Mouse (Mus musculus): Measurements from ENCODE around the gene Prdm11.

The Prdm11 gene

GRCm38 (mm10) chr2:93047036-93047435 is 1.1 kb upstream of the Prdm11 start:
- intact Hi-C loops (cut with DNase I) = loop anchor here (5.0 kb wide), 1 partner anchor 35 kb away; no protein-coding TSS in a partner anchor

- intact Hi-C loops (cut with DNase I) = loop anchor here (5.0 kb wide), 1 partner anchor 34 kb away; no protein-coding TSS in a partner anchor
Observed at GRCm38 (mm10) chr2:93046509-93046835, 505 bp upstream of the Prdm11 start.

DNA sequence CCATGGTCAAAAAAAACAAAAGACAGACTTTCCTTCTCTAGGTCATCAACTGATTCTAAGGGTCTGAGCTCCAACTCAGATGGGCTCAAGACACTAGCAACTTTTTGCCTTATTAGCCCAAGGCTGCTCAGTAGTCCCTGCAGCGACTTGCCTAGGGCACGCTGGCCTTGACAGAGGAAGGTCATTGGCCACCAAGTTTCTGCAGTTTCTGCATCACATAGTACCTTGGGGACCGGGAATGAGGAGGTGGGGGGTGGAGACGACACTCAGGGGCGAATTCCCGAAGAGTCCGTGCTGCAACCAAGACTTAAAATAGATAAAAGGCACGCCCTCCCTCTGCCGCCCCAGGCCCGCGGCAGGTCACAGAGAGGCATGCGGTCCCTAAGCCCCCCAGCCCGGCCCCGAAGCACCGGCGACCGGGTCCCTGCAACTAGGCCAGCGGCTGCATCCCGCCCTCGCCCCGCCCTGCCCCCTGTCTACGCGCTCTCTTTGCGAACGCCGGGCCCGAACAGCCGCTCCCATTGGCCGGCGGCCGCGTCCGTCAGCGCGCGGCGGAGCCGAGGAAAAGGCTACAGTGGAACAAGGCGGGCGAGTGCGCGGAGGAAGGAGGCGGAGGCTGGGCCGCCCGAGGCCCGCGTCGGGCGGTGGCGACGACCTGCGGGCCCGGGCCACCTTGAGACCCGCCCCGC is 694 bp downstream of the Prdm11 start:
- intact Hi-C loops (cut with DNase I) = loop anchor here (5.0 kb wide), 1 partner anchor 33 kb away; no protein-coding TSS in a partner anchor

DNA sequence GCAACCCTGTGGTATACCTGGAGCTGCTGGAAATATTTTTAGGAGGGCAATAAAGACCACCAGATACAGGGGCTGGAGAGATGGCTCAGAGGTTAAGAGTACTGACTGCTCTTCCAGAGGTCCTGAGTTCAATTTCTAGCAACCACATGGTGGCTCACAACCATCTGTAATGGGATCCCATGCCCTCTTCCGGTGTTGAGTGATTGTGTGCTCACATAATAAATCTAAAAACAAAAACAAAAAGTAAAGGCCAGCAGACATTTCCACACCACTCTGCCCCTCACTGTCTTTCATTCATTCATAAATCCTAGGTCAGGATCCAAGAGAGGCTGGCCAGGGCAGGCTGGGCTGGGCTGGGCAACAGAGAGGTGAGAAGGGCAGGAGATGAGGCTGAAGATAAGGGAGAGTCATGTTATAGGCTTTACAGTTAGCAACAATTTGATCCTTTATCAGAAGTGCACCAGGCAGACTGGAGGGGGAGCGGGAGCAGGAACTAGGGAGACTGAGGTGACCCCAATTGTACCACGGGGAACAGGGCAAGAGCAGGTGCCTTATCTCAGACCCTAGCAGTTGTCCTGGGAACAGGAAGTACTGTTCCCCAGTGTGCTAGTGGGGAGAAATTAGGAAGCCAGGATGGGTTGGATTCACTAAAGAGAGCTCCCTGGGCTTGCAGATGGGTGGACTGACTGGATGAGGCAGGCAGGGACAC is 2.4 kb downstream of the Prdm11 start:
- intact Hi-C loops (cut with DNase I) = no loop called here

- intact Hi-C loops (cut with DNase I) = no loop called here
Observed at GRCm38 (mm10) chr2:93041470-93041869, 4.5 kb downstream of the Prdm11 start.

DNA sequence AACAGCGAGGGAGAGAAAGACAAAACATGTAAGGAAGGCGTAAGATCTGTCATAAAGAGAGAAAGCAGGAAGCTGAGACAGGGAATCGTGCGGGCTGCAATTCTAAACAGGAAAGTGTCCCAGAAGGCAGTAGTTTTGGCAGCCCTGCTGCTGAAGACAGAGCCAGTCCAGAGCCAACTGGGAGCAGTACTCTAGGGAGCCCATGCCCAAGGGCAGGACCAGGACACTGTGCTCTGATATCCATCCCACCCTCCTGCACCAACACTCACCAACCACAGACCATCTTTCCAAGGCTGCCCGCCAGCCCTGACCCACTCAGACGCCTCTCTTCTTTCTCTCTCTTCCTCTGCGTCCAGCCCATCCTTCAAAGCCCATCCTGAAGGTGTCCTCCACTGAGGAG is 5.1 kb downstream of the Prdm11 start:
- intact Hi-C loops (cut with DNase I) = no loop called here

GRCm38 (mm10) chr2:93039706-93040105 is 6.3 kb downstream of the Prdm11 start:
- intact Hi-C loops (cut with DNase I) = no loop called here

DNA sequence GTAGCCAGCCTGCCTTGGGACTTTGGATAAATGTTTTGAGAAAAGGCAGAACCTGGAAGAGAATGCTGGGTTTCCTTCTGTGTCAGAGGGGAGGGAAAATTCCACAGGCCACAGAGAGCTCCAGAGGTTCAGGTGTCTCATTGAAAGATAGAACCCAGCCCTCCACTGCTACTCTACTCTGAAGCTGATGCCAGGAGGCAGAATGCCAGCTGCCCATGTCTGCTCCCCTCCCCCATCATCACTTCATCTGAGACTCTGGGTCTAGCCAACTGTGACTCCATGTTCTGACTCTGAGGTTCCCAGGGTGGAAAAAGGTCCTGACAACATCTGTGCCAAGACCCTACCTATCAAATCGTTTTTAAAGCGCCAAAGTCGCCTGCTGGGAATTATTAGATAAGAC is 6.9 kb downstream of the Prdm11 start:
- intact Hi-C loops (cut with DNase I) = no loop called here

GRCm38 (mm10) chr2:93035631-93036030 is 10.3 kb downstream of the Prdm11 start:
- intact Hi-C loops (cut with DNase I) = no loop called here

DNA sequence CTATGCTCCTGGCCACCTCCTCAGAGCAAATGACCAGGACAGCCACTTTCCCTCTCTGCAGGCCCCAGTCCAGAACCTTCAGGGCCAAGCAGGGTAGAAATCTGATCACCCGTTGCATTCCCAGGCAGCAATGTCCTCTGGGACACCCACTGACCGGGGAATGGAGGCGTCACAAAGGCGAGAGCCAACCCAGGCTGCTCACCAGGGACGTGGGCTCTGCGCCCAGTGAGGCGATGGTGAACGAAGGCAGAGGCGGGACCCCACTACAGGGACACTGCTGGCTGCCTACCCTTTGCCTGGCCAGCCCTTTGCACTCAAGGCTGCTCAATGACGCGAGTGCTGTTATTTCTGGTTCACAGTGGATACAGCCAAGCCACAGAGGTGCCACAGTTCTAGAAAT is 13.3 kb downstream of the Prdm11 start:
- intact Hi-C loops (cut with DNase I) = no loop called here

- intact Hi-C loops (cut with DNase I) = no loop called here
Observed at GRCm38 (mm10) chr2:93032049-93032448, 13.9 kb downstream of the Prdm11 start.

GRCm38 (mm10) chr2:93031021-93031420 is 14.9 kb downstream of the Prdm11 start:
- intact Hi-C loops (cut with DNase I) = no loop called here

DNA sequence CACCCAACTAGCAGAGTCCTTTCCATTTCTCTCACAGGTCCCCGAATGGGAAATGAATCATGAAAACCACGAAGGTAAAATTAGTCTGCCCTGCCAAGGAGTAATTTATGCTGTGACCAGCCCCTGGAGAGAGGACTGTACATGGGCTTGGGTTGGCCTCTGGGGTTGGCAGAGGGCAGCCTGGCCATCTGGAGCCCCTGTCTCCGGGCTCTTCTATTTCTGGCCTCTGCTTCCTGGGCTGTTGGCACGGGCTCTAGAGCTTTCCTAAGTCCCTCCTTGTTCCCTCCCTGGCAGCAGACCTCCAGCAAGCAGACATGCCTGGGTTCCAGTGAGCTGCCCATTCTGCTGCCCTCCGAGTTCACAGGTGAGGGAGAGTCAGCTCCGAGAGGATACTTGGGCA is 15.9 kb downstream of the Prdm11 start:
- intact Hi-C loops (cut with DNase I) = no loop called here

GRCm38 (mm10) chr2:93029267-93030060 is 16.5 kb downstream of the Prdm11 start:
- intact Hi-C loops (cut with DNase I) = no loop called here

DNA sequence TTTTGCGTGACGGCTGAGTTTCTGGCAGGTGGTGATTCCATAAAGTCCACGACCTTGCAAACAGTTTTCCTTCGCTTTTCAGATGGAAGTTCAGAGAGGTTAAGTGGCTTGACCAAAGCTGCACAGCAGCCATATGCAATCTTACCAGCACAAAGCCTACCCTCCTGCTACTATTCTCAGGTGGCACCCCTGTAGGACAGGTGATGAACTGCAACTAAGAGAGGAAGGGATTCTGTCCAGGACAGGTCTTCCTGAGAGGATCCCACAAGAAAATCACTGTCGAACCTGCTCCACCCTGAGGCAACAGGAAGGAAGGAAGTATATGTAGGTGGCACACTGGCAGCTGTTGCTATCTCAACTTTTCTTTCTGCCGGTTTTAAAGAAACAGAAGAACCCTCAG is 17.1 kb downstream of the Prdm11 start:
- intact Hi-C loops (cut with DNase I) = no loop called here

- intact Hi-C loops (cut with DNase I) = no loop called here
Observed at GRCm38 (mm10) chr2:93027713-93028112, 18.3 kb downstream of the Prdm11 start.

- intact Hi-C loops (cut with DNase I) = no loop called here
Observed at GRCm38 (mm10) chr2:93024431-93024830, 21.5 kb downstream of the Prdm11 start.

GRCm38 (mm10) chr2:93018854-93019253 is 27.1 kb downstream of the Prdm11 start:
- intact Hi-C loops (cut with DNase I) = no loop called here

GRCm38 (mm10) chr2:93017151-93017550 is 28.8 kb downstream of the Prdm11 start:
- intact Hi-C loops (cut with DNase I) = no loop called here

DNA sequence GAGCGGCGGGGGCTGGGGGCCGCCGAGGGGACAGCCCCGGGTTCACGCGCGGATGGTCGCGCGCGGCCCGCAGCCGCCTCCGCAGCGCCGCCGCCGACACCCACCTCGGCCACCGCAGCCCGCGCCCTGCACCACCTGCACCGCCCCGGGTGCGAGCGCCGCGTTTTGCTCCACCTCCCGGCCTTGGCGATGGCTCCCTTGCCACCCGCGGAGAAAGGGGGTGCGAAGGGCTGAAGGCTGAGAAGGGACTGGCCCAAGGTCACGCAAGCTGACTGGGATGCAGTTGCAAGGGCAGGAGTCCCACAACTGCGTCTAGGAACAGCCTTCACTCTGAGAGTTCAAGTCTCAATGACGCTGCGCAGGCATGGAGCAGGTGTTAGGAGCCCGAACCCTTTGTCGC is 30.9 kb downstream of the Prdm11 start:
- intact Hi-C loops (cut with DNase I) = no loop called here

DNA sequence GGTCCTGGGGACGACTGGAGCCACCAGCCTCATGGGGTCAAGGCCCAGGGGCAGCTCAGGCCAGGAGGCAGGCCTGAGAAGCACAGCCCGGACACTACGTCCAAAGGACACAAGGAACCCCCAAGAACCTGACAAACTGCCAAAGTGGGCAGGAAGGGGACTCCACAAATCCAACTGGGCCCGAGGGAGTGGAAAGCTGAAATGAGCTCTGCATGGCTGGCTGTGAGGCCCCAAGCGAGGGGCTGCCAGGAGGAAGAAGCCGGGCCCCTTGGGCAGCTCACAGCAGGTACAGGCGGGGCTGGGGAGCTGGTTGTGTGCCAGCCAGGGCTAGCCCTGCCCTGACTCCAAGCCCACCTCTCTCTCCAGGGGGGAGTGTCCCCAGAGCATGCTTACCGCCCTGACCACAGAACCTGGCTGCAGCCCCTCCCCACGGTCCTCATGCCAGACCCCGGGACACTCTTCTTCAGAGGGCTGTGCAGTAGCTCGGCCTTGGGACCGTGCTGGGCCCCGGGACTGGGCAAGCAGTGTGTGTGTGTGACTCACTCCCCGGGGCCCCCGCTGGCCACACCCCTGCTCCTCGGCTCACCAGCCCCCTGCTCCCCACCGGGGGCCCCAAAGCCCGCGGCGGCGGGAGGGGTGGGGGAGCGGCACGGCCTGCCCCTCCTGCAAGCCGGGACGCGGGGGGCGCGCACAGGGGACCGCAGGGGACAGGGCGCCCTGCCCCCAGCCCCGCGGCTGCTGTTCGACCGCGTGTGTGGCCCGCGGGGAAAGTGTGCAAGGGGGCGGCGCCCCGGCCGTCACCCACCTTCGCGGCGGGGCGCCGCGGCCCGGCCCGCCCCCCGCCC is 31.7 kb downstream of the Prdm11 start:
- intact Hi-C loops (cut with DNase I) = loop anchor here (5.0 kb wide), 1 partner anchor 33 kb away; the partner anchor contains the start of gene Prdm11

All from adrenal gland (tissue).